Mouse (Mus musculus) forebrain, postnatal 0 days (tissue): ENCODE data around the gene Ldah. TPM values are rescaled to one million over a fixed set of nuclear protein-coding genes. Genes with fewer than 3 reads are reported as not detected.

ENCODE experiments used
- ATAC-seq: fragments of 200-750 bp; cut with Nextera tagmentation; 2 replicates; pipeline ENCODE4 v1.8.0; 2017; ENCODE audit warnings: mild to moderate bottlenecking, moderate library complexity
- DNase-seq: peaks from one replicate; pipeline ENCODE4 v3.0.0-alpha.2; 2015
- H3K27ac ChIP-seq: fragments of 300-500 bp; sonication (generic); 2 replicates; pipeline ENCODE4 v1.5.1; 2014; ENCODE audit warnings: low read depth, mild to moderate bottlenecking, antibody characterized with exemption, low read length, moderate library complexity, mixed read lengths
- H3K27me3 ChIP-seq: fragments of 300-500 bp; sonication (generic); 2 replicates; pipeline ENCODE4 v1.6.1; 2014; ENCODE audit warnings: mild to moderate bottlenecking, low read length, mixed read lengths; ENCODE audit not compliant: insufficient read depth
- H3K36me3 ChIP-seq: fragments of 300-500 bp; sonication (generic); 2 replicates; pipeline ENCODE4 v1.6.1; 2014; ENCODE audit warnings: mild to moderate bottlenecking, moderate library complexity; ENCODE audit not compliant: insufficient read depth
- H3K4me1 ChIP-seq: fragments of 300-500 bp; sonication (generic); 2 replicates; pipeline ENCODE4 v1.6.1; 2014; ENCODE audit warnings: antibody characterized with exemption; ENCODE audit not compliant: insufficient read depth
- H3K4me2 ChIP-seq: fragments of 300-500 bp; sonication (generic); 2 replicates; pipeline ENCODE4 v1.6.1; 2014; ENCODE audit warnings: low read depth, mild to moderate bottlenecking, moderate library complexity
- H3K4me3 ChIP-seq: fragments of 300-500 bp; sonication (generic); 2 replicates; pipeline ENCODE4 v1.5.1; 2014; ENCODE audit warnings: low read depth, low read length, mixed read lengths
- H3K9ac ChIP-seq: fragments of 300-500 bp; sonication (generic); 2 replicates; pipeline ENCODE4 v1.6.1; 2014; ENCODE audit warnings: mild to moderate bottlenecking
- H3K9me3 ChIP-seq: fragments of 300-500 bp; sonication (generic); 2 replicates; pipeline ENCODE4 v1.6.1; 2016; ENCODE audit warnings: low read length
- CTCF ChIP-seq: sonication (generic); IDR thresholded peaks from 2 replicates; pipeline ENCODE4 v1.5.1; 2016; ENCODE audit warnings: antibody characterized with exemption, control low read depth, low read depth
- WGBS: fragments of 180-500 bp; shearing (Covaris S2); extraction: QIAGEN DNeasy Blood & Tissue Kit; methylation state at CpG from one replicate; pipeline ENCODE4 v1.1.7; 2014; 5-methylcytosine and 5-hydroxymethylcytosine counted together
- polyA plus RNA-seq: library from polyadenylated mRNA; unstranded; fragments of >200 nt; fragmentation: Nextera tagmentation; extraction: Ambion mirVana; gene quantifications from 2 replicates; pipeline ENCODE4 v1.2.1, GENCODE M21; 2015
- total RNA-seq: library from RNA; depleted of rRNA; stranded (reverse); fragments of >200 nt; gene quantifications from 2 replicates; pipeline ENCODE4 v1.2.3, GENCODE M21; 2014

Gene Ldah
- total and polyA plus RNA-seq, 2 experiments from 2014 or later, result 54.5 to 85.5 TPM

DNA sequence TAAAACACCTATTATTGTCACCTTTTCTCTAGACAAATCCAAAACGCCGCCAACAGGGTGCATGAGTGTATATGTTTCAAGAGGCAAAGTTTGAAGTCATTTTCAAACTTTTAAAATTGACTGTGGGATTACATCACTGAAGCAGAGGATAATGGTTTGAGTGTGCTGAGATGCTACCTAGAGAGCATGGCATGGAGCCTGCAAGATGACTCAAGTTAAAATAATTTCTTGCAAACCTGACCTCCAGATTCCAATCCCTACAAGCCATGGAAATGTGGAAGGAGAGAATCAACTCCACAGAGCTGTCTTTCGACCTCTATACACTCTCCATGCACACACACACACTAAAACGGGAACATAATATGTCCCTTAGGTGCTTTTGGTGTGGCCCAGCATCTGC lies 104.4 kb downstream of the Ldah start:
- no peak overlapping the region for H3K4me3 ChIP-seq
- no peak overlapping the region for H3K27ac ChIP-seq
- DNase-seq (no peak), ATAC-seq (no peak)
- peaks cover under 1% of the 10 kb centered on the region; the same call in 1 of the 2 replicates for H3K36me3 ChIP-seq
- H3K9ac ChIP-seq, result no peak overlapping the region
- no peak for TF ChIP-seq CTCF
- no peak overlapping the region for H3K4me2 ChIP-seq
- no peaks in the 10 kb centered on the region for H3K9me3 ChIP-seq
- H3K27me3 ChIP-seq, result 0 out of 2 replicates have a peak, but pooled peaks cover 4% of the 10 kb centered on the region
- no peaks in the 10 kb centered on the region; the same call in 1 of the 2 replicates for H3K4me1 ChIP-seq
- 90% methylated on average over 4 of the region's 4 CpGs for WGBS

DNA sequence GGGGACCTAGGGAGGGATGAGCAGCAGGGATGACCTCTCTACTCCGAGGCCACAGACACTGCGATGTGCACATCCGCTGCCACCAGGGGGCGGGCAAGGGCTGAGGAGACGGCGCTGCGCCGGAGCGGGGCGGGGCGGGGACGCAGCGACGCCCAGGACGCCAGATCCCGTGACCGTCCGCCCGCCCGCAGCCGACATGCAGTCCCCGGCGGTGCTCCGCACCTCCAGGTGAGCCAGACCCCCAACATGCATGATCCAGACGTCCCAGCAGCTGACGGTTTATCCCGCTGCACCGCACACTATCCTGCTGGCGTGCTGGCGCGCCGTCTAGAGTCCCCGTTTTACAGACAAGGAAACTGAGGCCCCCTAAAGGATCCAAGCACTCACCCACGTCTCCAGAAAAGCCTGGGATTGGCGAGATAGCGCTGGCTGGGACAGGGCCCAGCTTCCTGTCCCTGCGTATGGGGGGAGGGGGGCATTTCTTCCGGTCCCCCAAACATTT lies 105.4 kb downstream of the Ldah start, which contains the start of gene Hs1bp3:
Gene Hs1bp3 (plus strand): TSS at position 163 of the 502 bp plus-strand sequence.
- Histone ChIP-seq H3K4me1 (no peaks in the 10 kb centered on the region; the same call in 1 of the 2 replicates), H3K9ac (peak within 1 kb of the TSS; percentile 58), H3K9me3 (no peaks in the 10 kb centered on the region), H3K4me3 (peak within 1 kb of the TSS; percentile 52), H3K4me2 (peak within 1 kb of the TSS; percentile 83), H3K27me3 (0 out of 2 replicates have a peak, but pooled peaks cover 4% of the 10 kb centered on the region), H3K27ac (0 out of 2 replicates have a peak within 1 kb of the TSS, but pooled peaks have one; percentile 5), H3K36me3 (peaks cover 11% of the 10 kb centered on the region)
- ATAC-seq (peak; percentile 92), DNase-seq (peak; percentile 92)
- 2% methylated on average over 35 of the region's 38 CpGs for WGBS
- peak; percentile 98 for TF ChIP-seq CTCF

DNA sequence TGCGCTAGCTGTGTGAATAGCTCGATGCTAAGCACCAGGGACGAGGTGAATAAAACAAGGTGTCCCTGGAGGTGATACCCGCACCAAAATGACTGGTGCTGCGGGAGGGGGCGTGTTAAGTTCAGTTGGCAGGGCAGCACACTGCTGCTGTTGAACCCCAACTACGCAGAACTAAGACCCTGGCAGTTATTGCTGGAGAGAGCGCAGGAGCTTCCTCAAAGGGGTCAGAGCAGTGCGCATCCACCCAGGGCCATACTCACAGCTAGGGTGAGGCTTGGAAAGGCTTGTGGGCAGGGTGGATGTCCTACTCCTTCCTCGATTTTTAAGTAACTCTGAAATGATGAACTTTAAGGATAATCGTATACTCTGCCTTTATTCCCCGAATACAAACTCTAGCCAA lies 105.9 kb downstream of the Ldah start:
- H3K27ac ChIP-seq, result no peak overlapping the region
- no peaks in the 10 kb centered on the region for H3K9me3 ChIP-seq
- H3K4me2 ChIP-seq, result peak overlapping the region; percentile 83
- 0 out of 2 replicates have a peak, but pooled peaks cover 4% of the 10 kb centered on the region for H3K27me3 ChIP-seq
- no peaks in the 10 kb centered on the region; the same call in 1 of the 2 replicates for H3K4me1 ChIP-seq
- ATAC-seq (peak; percentile 38), DNase-seq (no peak)
- peaks cover 16% of the 10 kb centered on the region for H3K36me3 ChIP-seq
- WGBS, result 20% methylated on average over 12 of the region's 12 CpGs
- peak overlapping the region; percentile 58 for H3K9ac ChIP-seq
- TF ChIP-seq CTCF, result no peak
- H3K4me3 ChIP-seq, result peak overlapping the region; percentile 52

DNA sequence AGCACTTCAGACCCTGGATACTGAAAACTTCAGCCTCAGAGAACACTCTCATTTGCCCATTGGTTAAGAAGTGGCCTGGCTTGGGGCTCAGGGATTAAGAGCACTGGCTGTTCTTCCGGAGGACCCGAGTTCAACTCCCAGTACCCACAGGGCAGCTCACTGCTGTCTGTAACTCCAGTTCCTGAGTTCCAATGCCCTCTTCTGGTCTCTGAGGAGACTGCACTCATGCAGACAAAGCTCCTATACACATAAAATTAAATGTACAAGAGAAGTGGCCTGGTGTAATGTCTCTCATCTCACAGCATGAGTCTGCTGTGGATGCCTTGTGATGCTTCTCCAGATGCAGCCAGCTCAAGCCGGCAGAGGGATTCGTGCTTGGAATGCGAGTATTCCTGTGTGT lies 108.6 kb downstream of the Ldah start:
- ATAC-seq, result no peak
- Histone ChIP-seq H3K9me3 (no peaks in the 10 kb centered on the region), H3K4me1 (no peaks in the 10 kb centered on the region; the same call in 1 of the 2 replicates), H3K27ac (no peak overlapping the region), H3K27me3 (0 out of 2 replicates have a peak, but pooled peaks cover 4% of the 10 kb centered on the region), H3K36me3 (peaks cover 33% of the 10 kb centered on the region), H3K9ac (no peak overlapping the region), H3K4me2 (no peak overlapping the region), H3K4me3 (no peak overlapping the region)
- no peak for DNase-seq
- TF ChIP-seq CTCF, result peak; percentile 40
- 84% methylated on average over 5 of the region's 5 CpGs for WGBS

DNA sequence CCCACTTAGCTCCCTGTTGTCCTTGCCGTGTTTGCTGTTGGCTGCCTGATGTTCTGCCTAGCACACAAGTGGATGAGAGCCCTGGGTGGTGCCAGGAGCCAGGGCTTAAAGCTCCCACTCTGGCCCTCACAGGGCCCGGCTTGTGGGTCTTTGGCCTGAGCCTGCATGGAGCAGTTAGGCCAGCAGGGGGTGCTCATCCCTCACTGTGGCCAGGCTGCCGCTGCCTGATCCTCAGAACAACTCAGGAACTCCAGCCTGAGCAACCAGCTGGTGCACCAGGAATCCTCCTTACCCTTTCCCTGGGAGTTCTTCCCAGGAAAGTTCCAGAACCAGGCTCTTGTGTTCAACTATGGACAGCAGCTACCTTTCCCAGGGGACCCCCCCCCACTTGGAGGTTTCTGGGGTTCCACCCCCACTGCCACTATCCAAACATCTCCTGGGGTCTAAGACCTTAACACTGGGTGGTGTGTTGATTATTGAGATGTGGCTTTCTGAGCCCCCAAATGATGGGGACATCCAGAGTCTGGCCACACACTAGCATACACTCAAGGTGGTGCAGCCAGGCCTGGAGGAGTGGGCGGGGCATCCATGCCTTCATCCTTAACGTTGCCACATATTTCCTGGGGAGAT lies 112.3 kb downstream of the Ldah start:
- H3K4me3 ChIP-seq, result no peak overlapping the region
- WGBS, result 46% methylated on average over 5 of the region's 5 CpGs
- H3K36me3 ChIP-seq, result peaks cover 57% of the 10 kb centered on the region

DNA sequence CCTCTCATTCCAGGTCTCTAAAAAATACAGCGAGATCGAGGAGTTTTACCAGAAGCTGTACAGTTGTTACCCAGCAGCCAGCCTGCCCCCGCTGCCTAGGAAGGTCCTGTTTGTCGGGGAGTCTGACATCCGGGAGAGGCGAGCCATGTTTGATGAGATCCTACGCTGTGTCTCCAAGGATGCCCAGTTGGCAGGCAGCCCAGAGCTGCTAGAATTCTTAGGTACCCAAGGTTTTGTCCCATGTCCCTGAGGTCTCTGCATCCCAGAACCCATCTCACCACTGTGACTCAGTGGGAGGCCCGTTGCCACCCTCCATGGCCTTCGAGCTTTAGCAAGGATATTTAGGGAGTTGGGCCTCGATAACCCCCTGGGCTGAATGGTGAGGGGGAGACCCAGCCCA lies 113.6 kb downstream of the Ldah start:
- 80% methylated on average over 10 of the region's 10 CpGs for WGBS
- TF ChIP-seq CTCF, result no peak
- H3K9ac ChIP-seq, result no peak overlapping the region

More for the DNA sequence above, 112.3 kb downstream of the Ldah start:
- Histone ChIP-seq H3K4me1 (no peaks in the 10 kb centered on the region), H3K27me3 (no peaks in the 10 kb centered on the region), H3K9ac (no peak overlapping the region), H3K27ac (no peak overlapping the region), H3K9me3 (no peaks in the 10 kb centered on the region), H3K4me2 (no peak overlapping the region)
- ATAC-seq, result peak; percentile 76
- peak; percentile 90 for TF ChIP-seq CTCF
- peak; percentile 77 for DNase-seq

DNA sequence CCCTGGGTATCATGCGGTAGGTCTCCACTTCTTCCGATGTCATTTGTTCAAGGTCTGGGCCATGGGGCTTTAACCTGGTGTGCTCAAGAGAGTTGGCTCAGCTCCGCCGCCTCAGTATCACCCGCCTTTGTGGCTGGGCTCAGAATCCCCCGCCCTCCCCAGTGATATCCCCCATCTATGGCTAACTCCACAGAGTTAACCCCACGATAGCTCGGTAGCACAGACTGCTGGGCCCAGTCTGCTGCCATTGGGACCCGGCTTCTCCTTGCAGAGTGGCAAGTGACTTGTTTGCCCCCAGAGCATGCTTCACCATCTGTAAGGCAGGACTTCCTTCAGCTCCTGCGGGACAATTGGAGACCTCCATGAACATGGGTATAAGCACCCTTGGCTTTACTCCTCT lies 116.2 kb downstream of the Ldah start:
- peaks cover 6% of the 10 kb centered on the region; the same call in 1 of the 2 replicates for H3K4me1 ChIP-seq
- DNase-seq (no peak), ATAC-seq (no peak)
- no peaks in the 10 kb centered on the region for H3K27me3 ChIP-seq
- H3K27ac ChIP-seq, result no peak overlapping the region
- H3K9ac ChIP-seq, result no peak overlapping the region
- TF ChIP-seq CTCF, result no peak
- WGBS, result 87% methylated on average over 10 of the region's 10 CpGs
- H3K9me3 ChIP-seq, result no peaks in the 10 kb centered on the region
- H3K4me3 ChIP-seq, result no peak overlapping the region
- H3K36me3 ChIP-seq, result peaks cover 42% of the 10 kb centered on the region
- no peak overlapping the region for H3K4me2 ChIP-seq

More for the DNA sequence above, 113.6 kb downstream of the Ldah start:
- peaks cover 58% of the 10 kb centered on the region for H3K36me3 ChIP-seq
- no peak overlapping the region for H3K4me2 ChIP-seq
- no peaks in the 10 kb centered on the region for H3K27me3 ChIP-seq
- H3K9me3 ChIP-seq, result no peaks in the 10 kb centered on the region
- no peak overlapping the region for H3K27ac ChIP-seq
- H3K4me3 ChIP-seq, result no peak overlapping the region
- DNase-seq, result no peak
- H3K4me1 ChIP-seq, result no peaks in the 10 kb centered on the region
- ATAC-seq, result no peak
